Mouse (Mus musculus): ENCODE data around the gene Ascl5. TPM values are rescaled to one million over a fixed set of nuclear protein-coding genes. Genes with fewer than 3 reads are reported as not detected.

Gene Ascl5
- polyA plus RNA-seq, 1 experiment from 2014 or later, result not detected

GRCm38 (mm10) chr1:136051465-136051864 is 861 bp downstream of the Ascl5 start:
- peak; percentile 83 for ATAC-seq (ENCODE audit: low FRiP score)
- no peaks in the 10 kb centered on the region for H3K9me3 ChIP-seq (replicated peaks)
- 0% methylated on average over 6 of the region's 6 CpGs for WGBS
- H3K4me1 ChIP-seq, result peaks cover 18% of the 10 kb centered on the region
- peak overlapping the region; percentile 67 for H3K4me2 ChIP-seq
- peak overlapping the region; percentile 40 for H3K4me3 ChIP-seq (replicated peaks)
- no peak overlapping the region; the same call in 1 of the 2 replicates for H3K9ac ChIP-seq (replicated peaks)
- no peaks in the 10 kb centered on the region for H3K36me3 ChIP-seq
- H3K27ac ChIP-seq (replicated peaks), result no peak overlapping the region
- peaks cover 51% of the 10 kb centered on the region for H3K27me3 ChIP-seq (replicated peaks)

- ATAC-seq (ENCODE audit: low FRiP score), result no peak
- H3K4me3 ChIP-seq (replicated peaks), result no peak within 1 kb of the TSS
- peaks cover 48% of the 10 kb centered on the region for H3K27me3 ChIP-seq (replicated peaks)
- no peak within 1 kb of the TSS for H3K4me2 ChIP-seq
- H3K27ac ChIP-seq (replicated peaks), result no peak within 1 kb of the TSS
- H3K9me3 ChIP-seq (replicated peaks), result no peaks in the 10 kb centered on the region
- WGBS, result 47% methylated on average over 11 of the region's 11 CpGs
- no peaks in the 10 kb centered on the region for H3K36me3 ChIP-seq
- H3K9ac ChIP-seq (replicated peaks), result no peak within 1 kb of the TSS
- H3K4me1 ChIP-seq, result peaks cover 18% of the 10 kb centered on the region
These were observed 1.9 kb downstream of the Ascl5 start, which contains the start of gene Cacna1s for GRCm38 (mm10) chr1:136052547-136052946. Gene Cacna1s (plus strand): TSS chr1:136052750.

DNA sequence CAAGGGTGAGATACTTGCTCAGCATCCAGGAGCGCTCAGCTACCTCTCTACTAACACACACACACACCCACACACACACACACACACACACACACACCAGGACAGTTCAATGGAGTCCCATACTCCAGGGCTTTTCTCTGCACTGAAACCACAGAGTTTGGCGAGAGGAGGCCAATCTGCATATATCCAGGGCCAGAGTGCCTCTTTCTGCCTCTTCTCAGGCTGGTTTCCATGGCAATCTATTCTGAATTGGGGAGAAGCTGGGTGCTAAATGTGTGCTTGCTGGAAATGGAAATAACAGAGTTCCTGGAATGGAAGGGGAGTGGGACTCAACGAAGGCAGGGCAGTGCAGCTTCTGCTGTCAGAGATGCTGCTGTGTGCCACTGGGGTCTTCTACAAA is 5.2 kb downstream of the Ascl5 start:
- no peak for ATAC-seq (ENCODE audit: low FRiP score)
- H3K4me3 ChIP-seq (replicated peaks), result no peak overlapping the region
- H3K9me3 ChIP-seq (replicated peaks), result no peaks in the 10 kb centered on the region
- no peak overlapping the region for H3K9ac ChIP-seq (replicated peaks)
- H3K27me3 ChIP-seq (replicated peaks), result peaks cover 23% of the 10 kb centered on the region
- no peak overlapping the region for H3K4me2 ChIP-seq
- 40% methylated on average over 3 of the region's 3 CpGs for WGBS
- no peaks in the 10 kb centered on the region for H3K36me3 ChIP-seq
- peaks cover 14% of the 10 kb centered on the region for H3K4me1 ChIP-seq
- 0 out of 2 replicates have a peak overlapping the region, but pooled peaks have one; percentile 6 for H3K27ac ChIP-seq (replicated peaks)

GRCm38 (mm10) chr1:136058594-136058993 is 8.0 kb downstream of the Ascl5 start:
- WGBS, result 42% methylated on average over 3 of the region's 3 CpGs
- Histone ChIP-seq H3K4me3 (replicated peaks) (no peak overlapping the region), H3K9me3 (replicated peaks) (no peaks in the 10 kb centered on the region), H3K4me2 (no peak overlapping the region), H3K4me1 (peaks cover 13% of the 10 kb centered on the region; the same call in 1 of the 2 replicates), H3K36me3 (no peaks in the 10 kb centered on the region), H3K9ac (replicated peaks) (no peak overlapping the region), H3K27me3 (replicated peaks) (no peaks in the 10 kb centered on the region), H3K27ac (replicated peaks) (no peak overlapping the region)
- ATAC-seq (ENCODE audit: low FRiP score), result no peak

DNA sequence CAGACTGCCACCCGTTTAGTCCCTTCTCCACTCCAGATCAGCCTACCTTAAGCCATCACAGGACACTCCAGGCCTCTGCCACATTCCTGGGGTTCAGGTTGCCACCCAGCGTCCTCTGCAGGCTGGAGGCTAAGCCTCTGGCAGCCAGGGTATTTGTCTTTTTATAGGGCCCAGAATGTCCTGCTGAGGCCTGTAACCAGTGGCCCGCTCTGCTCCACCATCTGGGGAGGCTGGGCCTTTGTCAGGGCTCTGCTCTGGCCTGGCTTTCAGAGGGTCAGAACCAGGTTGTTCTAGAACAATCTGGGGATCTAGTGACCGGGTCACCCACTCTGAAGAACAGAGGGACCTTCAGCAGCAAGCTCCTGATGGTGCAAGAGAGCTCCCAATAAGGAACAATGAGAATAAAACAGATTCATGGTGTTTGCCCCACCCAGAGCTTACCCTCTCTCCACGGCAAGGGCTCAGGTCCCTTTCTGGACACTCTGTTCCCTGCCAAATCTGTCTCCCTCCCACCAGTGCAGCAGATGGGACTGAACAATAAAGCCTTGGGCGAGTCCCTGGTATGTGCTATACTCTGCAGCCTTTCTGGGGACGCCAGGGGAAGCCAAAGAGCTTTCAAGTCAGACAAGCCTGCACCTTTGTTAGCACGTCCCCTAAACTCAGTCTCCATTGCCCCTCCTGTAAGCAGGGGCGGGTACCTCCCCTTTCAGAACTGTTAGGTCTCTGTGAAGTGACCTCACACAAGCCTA is 10.6 kb downstream of the Ascl5 start:
- H3K9ac ChIP-seq (replicated peaks), result no peak overlapping the region
- 53% methylated on average over 9 of the region's 9 CpGs for WGBS
- H3K9me3 ChIP-seq (replicated peaks), result no peaks in the 10 kb centered on the region
- peaks cover 7% of the 10 kb centered on the region; the same call in 1 of the 2 replicates for H3K4me1 ChIP-seq
- no peak for ATAC-seq (ENCODE audit: low FRiP score)
- H3K4me3 ChIP-seq (replicated peaks), result no peak overlapping the region
- no peaks in the 10 kb centered on the region for H3K27me3 ChIP-seq (replicated peaks)
- H3K27ac ChIP-seq (replicated peaks), result no peak overlapping the region
- no peaks in the 10 kb centered on the region for H3K36me3 ChIP-seq
- no peak overlapping the region for H3K4me2 ChIP-seq

DNA sequence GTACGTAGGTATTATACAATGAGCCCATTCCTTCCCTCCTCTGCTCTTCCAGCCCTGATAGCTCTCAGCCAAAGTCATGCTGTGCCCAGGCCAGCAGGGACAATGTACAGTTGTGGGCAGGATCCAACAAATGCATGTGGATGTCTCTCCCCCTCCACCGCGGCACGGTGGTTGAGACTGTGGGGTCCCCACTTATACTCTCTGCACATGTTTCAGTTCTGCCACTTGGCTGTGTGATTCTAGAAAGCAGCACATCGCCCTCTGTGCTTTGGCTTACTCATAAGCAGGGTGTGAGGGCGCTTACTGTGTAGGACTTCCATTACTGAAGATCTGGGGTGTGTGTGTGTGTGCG is 11.2 kb downstream of the Ascl5 start:
- Histone ChIP-seq H3K4me1 (0 out of 2 replicates have a peak, but pooled peaks cover 6% of the 10 kb centered on the region), H3K27me3 (replicated peaks) (no peaks in the 10 kb centered on the region), H3K9me3 (replicated peaks) (no peaks in the 10 kb centered on the region), H3K4me3 (replicated peaks) (no peak overlapping the region), H3K9ac (replicated peaks) (no peak overlapping the region), H3K36me3 (no peaks in the 10 kb centered on the region), H3K27ac (replicated peaks) (no peak overlapping the region), H3K4me2 (no peak overlapping the region)
- no peak for ATAC-seq (ENCODE audit: low FRiP score)
- WGBS, result 78% methylated on average over 7 of the region's 7 CpGs

DNA sequence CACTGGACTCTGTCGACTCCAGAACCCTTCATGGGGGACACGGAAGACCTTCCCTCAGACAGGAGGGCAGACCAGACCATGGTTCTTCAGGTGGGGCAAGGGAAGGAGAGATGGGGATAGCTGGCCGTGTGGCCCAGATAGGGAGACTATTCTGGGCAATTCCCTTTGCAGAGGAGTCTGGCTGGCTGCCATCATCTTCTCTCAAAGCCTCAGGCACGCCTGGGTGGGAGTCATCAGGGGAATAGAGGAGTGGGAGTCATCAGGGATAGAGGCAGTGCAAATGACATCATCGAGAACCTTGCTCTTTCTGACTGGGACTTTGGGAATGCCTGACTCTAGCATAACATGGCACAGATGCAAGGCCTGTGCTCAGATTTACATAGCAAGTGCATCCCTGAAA is 13.4 kb downstream of the Ascl5 start:
- Histone ChIP-seq H3K9me3 (replicated peaks) (no peaks in the 10 kb centered on the region), H3K36me3 (no peaks in the 10 kb centered on the region), H3K9ac (replicated peaks) (no peak overlapping the region), H3K4me1 (0 out of 2 replicates have a peak, but pooled peaks cover 6% of the 10 kb centered on the region), H3K4me2 (no peak overlapping the region), H3K4me3 (replicated peaks) (no peak overlapping the region), H3K27me3 (replicated peaks) (no peaks in the 10 kb centered on the region), H3K27ac (replicated peaks) (no peak overlapping the region)
- WGBS, result 74% methylated on average over 5 of the region's 5 CpGs
- no peak for ATAC-seq (ENCODE audit: low FRiP score)

GRCm38 (mm10) chr1:136066621-136067020 is 16.0 kb downstream of the Ascl5 start:
- 0 out of 2 replicates have a peak, but pooled peaks cover 3% of the 10 kb centered on the region for H3K4me1 ChIP-seq
- no peak for ATAC-seq (ENCODE audit: low FRiP score)
- no peaks in the 10 kb centered on the region for H3K27me3 ChIP-seq (replicated peaks)
- no peak overlapping the region for H3K9ac ChIP-seq (replicated peaks)
- H3K36me3 ChIP-seq, result no peaks in the 10 kb centered on the region
- H3K27ac ChIP-seq (replicated peaks), result no peak overlapping the region
- no peak overlapping the region for H3K4me2 ChIP-seq
- H3K4me3 ChIP-seq (replicated peaks), result no peak overlapping the region
- 71% methylated on average over 1 of the region's 1 CpGs for WGBS
- no peaks in the 10 kb centered on the region for H3K9me3 ChIP-seq (replicated peaks)

GRCm38 (mm10) chr1:136067579-136067978 is 17.0 kb downstream of the Ascl5 start:
- Histone ChIP-seq H3K4me3 (replicated peaks) (no peak overlapping the region), H3K27ac (replicated peaks) (no peak overlapping the region), H3K4me2 (no peak overlapping the region), H3K4me1 (no peaks in the 10 kb centered on the region), H3K9ac (replicated peaks) (no peak overlapping the region), H3K36me3 (no peaks in the 10 kb centered on the region), H3K27me3 (replicated peaks) (no peaks in the 10 kb centered on the region), H3K9me3 (replicated peaks) (no peaks in the 10 kb centered on the region)
- WGBS, result 77% methylated on average over 3 of the region's 3 CpGs
- no peak for ATAC-seq (ENCODE audit: low FRiP score)

GRCm38 (mm10) chr1:136076086-136076485 is 25.5 kb downstream of the Ascl5 start:
- Histone ChIP-seq H3K4me3 (replicated peaks) (no peak overlapping the region), H3K27ac (replicated peaks) (no peak overlapping the region), H3K36me3 (no peaks in the 10 kb centered on the region), H3K9ac (replicated peaks) (no peak overlapping the region), H3K4me1 (no peaks in the 10 kb centered on the region), H3K27me3 (replicated peaks) (no peaks in the 10 kb centered on the region), H3K9me3 (replicated peaks) (no peaks in the 10 kb centered on the region), H3K4me2 (no peak overlapping the region)
- ATAC-seq (ENCODE audit: low FRiP score), result no peak
- WGBS, result 6% methylated on average over 3 of the region's 3 CpGs

- no peak for ATAC-seq (ENCODE audit: low FRiP score)
- H3K4me1 ChIP-seq, result no peaks in the 10 kb centered on the region
- H3K4me3 ChIP-seq (replicated peaks), result no peak overlapping the region
- no peaks in the 10 kb centered on the region for H3K27me3 ChIP-seq (replicated peaks)
- H3K27ac ChIP-seq (replicated peaks), result no peak overlapping the region
- WGBS, result 71% methylated on average over 4 of the region's 4 CpGs
- no peaks in the 10 kb centered on the region for H3K36me3 ChIP-seq
- no peak overlapping the region for H3K4me2 ChIP-seq
- H3K9ac ChIP-seq (replicated peaks), result no peak overlapping the region
- H3K9me3 ChIP-seq (replicated peaks), result no peaks in the 10 kb centered on the region; the same call in 1 of the 2 replicates
These were observed 27.1 kb downstream of the Ascl5 start for GRCm38 (mm10) chr1:136077656-136078055.

DNA sequence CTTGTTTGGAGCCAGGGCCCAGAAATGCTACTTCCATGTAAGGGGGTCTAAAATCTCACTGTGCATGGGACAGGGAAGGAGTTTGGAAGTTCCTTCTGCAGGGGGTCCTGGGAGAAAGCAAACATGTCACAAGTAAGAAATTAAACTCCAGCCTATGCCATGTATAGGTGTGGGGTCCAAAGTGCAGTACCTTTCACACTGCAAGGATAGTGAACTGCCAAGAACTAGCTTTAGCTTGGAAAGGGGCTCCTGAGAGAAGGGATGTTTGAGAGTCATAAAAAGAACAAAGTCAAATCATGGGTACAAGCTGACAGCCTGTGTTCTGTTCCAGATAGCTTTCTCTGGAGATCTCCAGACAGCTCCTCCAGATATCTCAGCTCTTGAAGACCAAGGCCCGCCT is 30.6 kb downstream of the Ascl5 start:
- Histone ChIP-seq H3K4me1 (no peaks in the 10 kb centered on the region), H3K4me2 (no peak overlapping the region), H3K4me3 (replicated peaks) (no peak overlapping the region), H3K27ac (replicated peaks) (no peak overlapping the region), H3K9ac (replicated peaks) (no peak overlapping the region), H3K27me3 (replicated peaks) (no peaks in the 10 kb centered on the region), H3K36me3 (no peaks in the 10 kb centered on the region), H3K9me3 (replicated peaks) (no peaks in the 10 kb centered on the region; the same call in 1 of the 2 replicates)
- no peak for ATAC-seq (ENCODE audit: low FRiP score)
- WGBS, result 96% methylated on average over 1 of the region's 1 CpGs

Data from neural tube, embryonic 15.5 days (tissue).